Mouse (Mus musculus): Measurements from ENCODE around the gene Foxp1.

The Foxp1 gene

GRCm38 (mm10) chr6:99096776-99097166 is 425.8 kb downstream of the Foxp1 start:
- DNase-seq (ENCODE audit: low read depth, low spot score) = no peak

DNA sequence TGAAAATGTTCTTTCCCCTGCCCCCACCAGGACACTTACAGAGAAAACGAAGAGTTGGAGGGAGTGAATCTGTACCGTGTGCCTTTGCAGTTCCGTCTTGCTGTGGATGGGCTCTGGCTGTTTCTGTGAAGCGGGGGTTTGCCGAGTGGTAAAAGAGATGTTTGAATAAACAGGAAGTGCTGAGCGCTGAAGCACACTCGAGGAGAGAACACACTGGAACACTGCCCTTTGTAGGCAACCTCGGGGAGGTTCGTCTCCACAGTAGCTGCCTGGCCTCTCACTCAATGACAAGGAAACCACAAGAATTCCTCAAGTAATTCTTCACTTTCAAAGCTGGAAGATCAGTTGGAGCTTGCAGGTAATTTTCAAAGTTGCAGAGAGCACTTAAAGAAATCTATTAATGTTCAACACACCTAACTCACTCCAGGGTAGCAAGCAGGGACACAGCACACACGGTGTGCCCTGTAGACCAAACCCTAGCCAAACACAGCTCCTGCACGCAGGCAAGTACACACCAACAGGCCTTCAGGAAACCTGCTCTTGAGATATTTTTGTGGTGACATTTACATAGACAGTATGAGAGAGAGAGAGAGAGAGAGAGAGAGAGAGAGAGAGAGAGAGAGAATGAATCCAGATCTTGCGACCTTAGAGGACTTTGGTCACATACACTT is 426.3 kb downstream of the Foxp1 start:
- no peak for DNase-seq (ENCODE audit: low read depth, low spot score)

DNA sequence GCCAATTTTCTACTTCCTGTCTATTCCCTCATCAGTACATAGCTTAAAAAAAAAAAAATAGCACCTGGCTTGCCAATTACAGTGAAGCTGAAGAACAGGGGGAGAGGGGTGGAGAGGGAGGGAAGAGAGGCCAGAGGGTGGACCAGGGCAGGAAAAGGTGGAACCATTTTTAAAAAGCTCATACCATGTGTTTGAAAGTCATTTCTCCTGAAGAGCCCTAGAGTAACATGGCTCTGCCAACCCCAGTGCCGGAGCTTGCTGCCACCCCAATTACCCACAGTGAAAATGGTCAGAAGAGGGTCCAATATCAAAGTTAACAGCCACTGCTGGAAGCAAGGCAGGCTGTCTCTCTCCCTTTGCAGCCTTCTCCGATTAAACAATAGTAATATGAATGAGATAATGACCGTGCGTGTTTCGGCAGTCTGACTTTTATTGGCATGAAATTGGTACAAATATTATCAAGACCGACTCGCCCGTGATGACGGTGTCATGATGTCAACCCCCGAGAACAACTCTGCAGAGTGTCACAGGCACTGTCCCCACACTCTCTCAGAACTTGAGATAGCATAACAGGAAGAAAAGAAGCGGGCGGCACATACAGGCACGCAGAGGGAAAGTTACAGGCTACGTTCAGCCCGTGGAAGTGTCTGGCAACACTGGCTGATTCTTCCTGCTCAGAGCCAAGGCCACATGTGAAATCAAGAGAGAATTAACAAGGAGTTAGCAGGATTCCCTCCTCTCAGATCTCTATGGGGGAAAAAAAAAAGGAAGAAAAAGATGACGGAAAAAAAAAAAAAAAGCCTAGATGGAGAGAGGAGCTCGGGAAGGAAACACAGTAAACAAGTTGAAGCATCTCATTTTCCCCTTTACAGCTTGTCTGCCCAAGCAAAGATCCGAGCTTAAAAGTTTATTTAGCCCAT is 427.1 kb downstream of the Foxp1 start:
- DNase-seq (ENCODE audit: low read depth, low spot score) = no peak

GRCm38 (mm10) chr6:99094339-99094989 is 428.1 kb downstream of the Foxp1 start:
- DNase-seq (ENCODE audit: low read depth, low spot score) = no peak

GRCm38 (mm10) chr6:99093856-99094255 is 428.7 kb downstream of the Foxp1 start:
- no peak for DNase-seq (ENCODE audit: low read depth, low spot score)

- DNase-seq (ENCODE audit: low read depth, low spot score) = no peak
Measured at GRCm38 (mm10) chr6:99093208-99093607, 429.3 kb downstream of the Foxp1 start.

DNA sequence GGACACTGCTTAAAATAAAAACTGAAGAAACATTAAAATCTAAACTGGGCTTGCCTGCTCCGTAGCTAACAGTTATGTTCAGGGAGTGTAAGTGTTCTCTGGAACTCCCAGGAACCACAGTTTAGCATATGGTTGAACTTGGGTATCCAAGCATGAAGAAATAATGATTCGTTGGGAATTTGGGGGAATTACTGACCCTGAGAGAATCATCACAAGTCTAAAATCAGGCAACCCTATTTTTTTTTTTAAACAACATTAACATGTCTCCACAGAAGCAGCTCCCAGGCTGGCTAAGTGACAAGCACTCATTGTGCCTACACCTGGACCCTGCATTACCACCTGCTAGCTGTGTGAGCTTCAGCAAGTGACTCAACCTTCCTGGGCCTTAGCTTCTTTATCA is 430.7 kb downstream of the Foxp1 start:
- no peak for DNase-seq (ENCODE audit: low read depth, low spot score)

- DNase-seq (ENCODE audit: low read depth, low spot score) = no peak
Measured at GRCm38 (mm10) chr6:99087598-99087997, 434.9 kb downstream of the Foxp1 start.

DNA sequence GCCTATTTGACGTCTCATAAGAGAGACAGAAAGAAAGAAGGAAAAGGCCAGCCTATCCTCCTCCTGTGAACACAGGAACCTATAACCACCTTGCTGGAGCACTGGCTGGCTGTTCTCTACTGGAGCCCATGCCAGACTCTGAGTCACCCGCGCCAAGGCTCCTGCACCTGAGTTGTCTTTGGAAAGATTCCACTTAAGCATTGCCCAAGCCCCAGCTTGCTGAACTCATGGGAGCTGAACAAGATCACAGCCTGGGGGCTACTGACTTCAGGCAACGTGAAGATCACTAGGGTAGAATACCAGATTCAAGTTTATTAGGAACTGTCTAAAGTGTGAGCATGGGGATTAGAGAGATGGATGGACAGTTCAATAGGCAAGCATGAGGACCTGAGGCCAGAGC is 437.6 kb downstream of the Foxp1 start:
- DNase-seq (ENCODE audit: low read depth, low spot score) = no peak

GRCm38 (mm10) chr6:99081259-99081658 is 441.3 kb downstream of the Foxp1 start:
- no peak for DNase-seq (ENCODE audit: low read depth, low spot score)

DNA sequence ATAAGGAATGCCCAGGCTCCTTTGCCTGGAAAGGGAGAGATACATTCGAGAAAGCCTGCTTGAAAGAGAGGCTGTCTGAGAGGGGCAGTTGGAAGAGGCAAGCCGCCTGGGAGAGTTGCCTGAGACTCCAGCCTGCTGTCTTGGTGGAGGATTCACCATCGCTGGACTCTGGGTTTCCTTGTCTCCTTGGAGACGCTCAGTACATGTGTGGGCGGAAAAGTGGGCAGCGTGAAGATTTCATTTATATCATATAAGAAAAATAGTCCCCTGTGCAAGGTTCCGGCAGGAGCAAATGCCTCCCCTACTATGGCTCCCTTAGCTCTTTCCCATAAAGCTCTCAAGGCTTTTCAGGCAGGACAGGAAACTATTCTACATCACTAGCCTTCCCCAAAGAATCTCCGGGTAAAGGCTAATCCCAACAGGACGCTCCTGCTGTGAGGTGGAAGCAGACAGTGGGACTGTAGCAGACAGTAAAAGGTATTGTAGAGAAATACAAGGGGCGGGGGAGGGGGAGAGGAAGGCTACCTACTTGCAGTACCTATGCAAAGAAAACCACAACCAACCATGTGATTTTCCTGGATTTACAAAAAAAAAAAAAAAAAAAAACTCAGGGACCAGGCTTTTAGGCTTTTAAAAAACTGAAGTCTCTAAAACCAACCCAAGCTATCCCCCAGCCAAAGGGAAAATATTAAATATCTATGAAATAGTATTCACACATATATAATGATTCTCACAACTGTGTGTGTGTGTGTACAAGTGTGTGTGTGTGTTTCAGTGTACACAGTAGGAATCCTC is 443.3 kb downstream of the Foxp1 start:
- no peak for DNase-seq (ENCODE audit: low read depth, low spot score)

GRCm38 (mm10) chr6:99078089-99078488 is 444.4 kb downstream of the Foxp1 start:
- no peak for DNase-seq (ENCODE audit: low read depth, low spot score)

- no peak for DNase-seq (ENCODE audit: low read depth, low spot score)
Measured at GRCm38 (mm10) chr6:99073303-99074271, 448.9 kb downstream of the Foxp1 start.

DNA sequence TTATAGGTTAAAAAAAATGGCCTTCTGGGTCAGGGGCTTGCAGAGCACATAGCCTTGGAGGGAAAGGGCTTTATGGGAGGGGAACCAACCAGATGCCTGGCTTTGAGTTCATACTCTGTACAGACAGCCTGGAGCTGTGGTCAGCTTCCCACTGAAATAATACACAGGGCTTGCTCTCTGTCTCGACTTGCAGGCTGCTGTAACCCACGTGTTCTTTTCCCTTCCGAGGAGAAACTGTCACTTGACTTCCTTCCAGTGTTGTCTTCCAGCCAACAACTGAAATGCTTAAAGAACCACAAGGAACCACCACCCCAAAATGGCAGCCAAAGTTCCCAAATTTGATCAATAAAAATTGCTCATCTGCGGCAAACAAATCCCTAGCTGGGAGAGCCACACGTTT is 451.8 kb downstream of the Foxp1 start:
- DNase-seq (ENCODE audit: low read depth, low spot score) = no peak

GRCm38 (mm10) chr6:99069726-99070125 is 452.8 kb downstream of the Foxp1 start:
- no peak for DNase-seq (ENCODE audit: low read depth, low spot score)

DNA sequence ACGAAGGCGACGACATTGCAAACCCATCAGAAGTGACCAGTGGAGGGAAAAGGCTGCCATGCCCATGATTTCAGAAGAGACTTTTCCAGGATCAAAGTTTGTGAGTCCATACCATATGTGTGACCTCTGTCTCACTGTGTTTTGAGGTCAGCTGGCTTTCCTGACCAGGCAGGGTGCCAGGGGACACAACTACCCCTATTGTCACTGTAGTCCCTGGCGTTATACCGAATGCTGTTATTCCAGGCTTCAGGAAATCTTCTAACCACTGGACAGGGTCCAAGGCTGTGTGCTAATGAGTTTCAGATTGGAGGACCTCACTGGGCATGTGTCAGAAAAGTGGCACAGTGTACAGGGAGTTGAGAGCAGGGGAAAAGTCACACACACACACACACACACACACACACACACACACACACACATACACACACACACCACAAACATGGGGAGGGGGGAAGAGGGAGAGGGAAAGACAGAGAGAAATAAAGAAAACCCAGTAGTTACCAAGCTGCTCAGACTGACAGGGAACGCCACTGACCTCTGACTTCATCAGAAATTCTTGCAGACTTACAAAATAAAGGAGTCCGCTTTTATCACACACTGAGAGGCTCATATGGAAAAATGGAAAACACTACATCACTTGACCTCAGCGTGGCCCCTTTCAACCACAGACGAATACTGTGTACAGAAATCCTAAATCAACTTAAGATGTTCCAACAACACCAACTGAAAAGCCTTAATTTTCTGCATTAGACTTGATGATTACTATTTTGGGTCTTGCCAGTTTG is 456.8 kb downstream of the Foxp1 start:
- DNase-seq (ENCODE audit: low read depth, low spot score) = no peak

GRCm38 (mm10) chr6:99063982-99064484 is 458.5 kb downstream of the Foxp1 start:
- DNase-seq (ENCODE audit: low read depth, low spot score) = no peak

GRCm38 (mm10) chr6:99062931-99063330 is 459.6 kb downstream of the Foxp1 start:
- DNase-seq (ENCODE audit: low read depth, low spot score) = no peak

- no peak for DNase-seq (ENCODE audit: low read depth, low spot score)
Measured at GRCm38 (mm10) chr6:99058688-99059087, 463.8 kb downstream of the Foxp1 start.

Measured in embryo, embryonic 11.5 days (tissue).